Mouse (Mus musculus): ENCODE results near the gene Nr2f2.

Nr2f2 gene

DNA sequence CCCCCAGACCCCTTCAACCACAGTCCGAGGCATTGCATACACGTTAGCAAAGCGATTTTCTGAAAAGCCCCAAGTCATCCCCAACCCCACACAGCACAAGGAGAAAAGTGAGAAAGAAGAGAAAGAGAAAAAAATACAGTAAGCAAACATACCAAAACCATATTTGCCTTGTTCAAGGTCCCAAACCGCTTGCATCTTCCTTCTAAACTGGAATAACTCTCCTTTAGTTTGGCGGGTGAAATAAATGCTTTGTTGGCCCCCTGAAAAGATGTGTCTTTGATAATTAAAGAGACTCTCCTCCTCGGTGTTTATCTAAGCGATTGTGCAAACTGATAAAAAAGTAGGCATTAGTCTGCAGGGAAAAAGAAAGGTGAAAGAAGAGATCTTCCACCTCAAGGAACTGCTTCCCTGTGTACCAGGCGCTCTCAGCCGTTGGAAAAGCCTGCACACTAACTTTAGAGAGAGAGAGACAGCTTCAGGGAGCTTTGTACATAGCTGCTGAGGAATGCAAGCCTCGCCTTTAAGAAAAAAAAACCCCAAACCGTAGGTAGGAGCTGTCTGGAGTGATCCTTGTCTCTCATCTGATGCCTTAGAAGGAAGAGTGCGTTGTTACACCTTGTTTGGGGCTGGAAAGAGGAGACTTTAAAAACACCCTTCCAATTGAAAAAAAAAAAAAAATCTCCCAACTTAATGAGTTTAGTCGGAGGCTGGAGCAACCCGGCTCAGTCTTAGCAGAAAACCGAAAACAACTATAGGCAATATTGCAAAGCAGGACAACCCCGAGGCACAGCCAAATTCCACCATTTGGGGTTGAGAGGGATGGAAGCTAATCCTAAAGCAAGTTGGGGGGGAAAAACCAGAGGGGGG is at the start of gene Nr2f2:
Gene Nr2f2 (minus strand): TSS at position 795 of the 867 bp plus-strand sequence.
- DNase-seq (ENCODE audit: low spot score): no peak

DNA sequence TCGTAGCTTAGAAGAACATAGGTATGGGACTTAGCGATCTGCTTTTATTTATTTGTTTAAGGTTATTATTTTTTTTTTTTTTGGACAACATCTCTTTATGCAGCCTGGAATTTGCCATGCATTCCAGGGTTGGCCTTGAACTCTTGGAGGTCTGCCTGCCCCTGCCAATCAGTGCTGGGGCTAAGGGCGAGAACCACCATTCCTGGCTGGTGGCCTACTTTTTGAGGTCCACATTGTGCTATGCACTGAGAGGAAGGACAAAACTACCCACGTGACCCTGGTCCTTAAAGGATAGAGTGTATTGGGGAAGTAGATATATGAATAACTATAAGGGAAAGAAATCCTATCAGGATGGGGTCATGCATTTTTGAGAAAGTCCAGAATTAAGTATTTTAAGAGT is 47.9 kb upstream of the Nr2f2 start:
- no peak for DNase-seq (ENCODE audit: low spot score)

DNA sequence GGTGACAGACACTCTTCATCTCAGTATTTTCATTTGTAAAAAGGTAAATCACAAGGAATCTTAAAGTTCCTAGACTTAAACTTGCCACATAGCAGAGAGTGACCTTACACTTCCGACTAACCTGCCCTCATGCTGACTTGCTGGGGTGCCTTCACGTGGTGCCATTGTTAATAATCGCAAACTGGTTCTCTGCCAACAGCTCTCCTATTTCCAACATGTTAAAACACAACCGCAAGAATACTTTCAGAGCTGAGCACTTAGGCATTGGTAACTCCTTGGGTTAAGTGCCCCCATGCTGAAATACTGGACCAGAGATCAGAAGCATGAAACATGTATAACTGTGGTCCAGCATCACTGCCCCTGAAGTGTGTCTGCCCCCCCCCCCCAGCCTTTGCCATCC is 47.1 kb upstream of the Nr2f2 start:
- DNase-seq (ENCODE audit: low spot score): no peak

DNA sequence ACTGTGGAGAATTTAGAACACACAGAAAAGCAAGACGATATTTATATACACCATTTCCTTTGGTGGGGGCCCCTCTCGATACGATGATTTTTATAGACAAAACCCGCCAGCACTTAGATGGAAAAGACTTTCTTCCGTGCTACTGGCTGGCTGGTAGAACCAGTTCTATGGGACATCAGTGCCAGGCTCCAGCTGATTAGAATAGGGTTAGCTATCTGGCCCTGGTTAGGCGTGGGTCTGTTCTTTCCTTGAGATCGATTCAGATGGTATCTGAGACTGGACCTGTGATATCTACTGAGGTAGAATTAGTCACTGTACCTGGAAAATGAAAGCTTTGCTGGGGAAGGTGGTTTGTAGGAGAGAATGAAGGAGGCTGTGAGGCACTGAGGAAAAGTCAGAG is 46.4 kb upstream of the Nr2f2 start:
- no peak for DNase-seq (ENCODE audit: low spot score)

DNA sequence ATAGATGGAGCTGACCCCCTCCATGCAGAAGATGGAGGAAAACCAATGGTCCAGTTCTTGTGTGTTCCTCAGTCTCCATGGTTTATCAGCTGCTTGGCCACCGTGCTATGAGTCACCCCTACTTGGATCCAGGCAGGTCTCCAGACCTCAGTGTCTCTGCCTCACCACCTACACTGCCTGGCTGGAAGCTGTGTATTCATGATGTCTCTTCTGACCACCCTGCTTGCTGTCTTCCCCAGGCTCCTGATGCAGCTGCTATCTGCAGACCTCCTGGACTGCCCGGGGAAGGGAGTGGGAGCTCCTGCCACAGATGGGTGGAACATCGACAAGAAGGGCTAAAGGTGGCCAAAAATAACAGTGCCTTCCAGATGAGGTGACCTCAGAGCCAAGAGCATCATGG is 43.8 kb upstream of the Nr2f2 start:
- DNase-seq (ENCODE audit: low spot score): no peak

DNA sequence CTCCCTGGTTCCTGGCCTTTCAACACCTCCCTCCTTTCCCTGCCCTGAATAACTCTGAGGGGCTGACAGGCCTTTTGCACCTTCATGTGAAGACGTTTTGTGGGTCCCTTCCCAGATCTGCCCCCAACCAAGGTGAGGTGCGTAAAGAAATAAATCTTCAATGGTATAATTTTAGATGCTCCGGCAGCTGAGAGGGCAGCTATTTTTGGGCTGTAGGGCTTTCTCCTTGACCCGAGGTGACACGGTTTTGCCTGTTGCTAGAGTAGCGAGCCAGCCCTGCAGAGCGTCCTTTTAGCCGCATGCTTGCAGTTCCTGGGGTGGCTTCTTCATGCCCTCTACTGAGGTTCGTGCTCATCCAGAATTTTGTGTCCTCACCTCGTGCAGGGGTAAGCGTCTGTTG is 43.4 kb upstream of the Nr2f2 start:
- no peak for DNase-seq (ENCODE audit: low spot score)

DNA sequence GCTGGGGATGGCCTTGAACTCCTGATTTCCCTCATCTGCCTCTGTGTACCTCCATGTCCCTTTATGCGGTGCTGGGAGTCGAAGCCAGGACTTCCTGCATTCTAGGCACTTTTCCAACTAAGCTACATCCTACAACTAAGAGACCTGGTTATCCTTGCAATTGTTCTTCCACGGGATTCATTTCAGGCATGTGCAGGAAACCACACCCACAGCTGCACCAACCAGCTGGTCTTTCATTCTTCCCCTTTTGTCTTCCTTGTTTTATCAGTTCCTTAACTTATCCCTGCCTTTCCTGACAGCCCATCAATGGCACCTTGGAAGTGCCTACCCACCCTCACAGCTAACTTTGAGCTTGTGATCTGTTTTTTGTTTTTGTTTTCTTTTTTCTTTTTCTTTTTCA is 42.3 kb upstream of the Nr2f2 start:
- no peak for DNase-seq (ENCODE audit: low spot score)

DNA sequence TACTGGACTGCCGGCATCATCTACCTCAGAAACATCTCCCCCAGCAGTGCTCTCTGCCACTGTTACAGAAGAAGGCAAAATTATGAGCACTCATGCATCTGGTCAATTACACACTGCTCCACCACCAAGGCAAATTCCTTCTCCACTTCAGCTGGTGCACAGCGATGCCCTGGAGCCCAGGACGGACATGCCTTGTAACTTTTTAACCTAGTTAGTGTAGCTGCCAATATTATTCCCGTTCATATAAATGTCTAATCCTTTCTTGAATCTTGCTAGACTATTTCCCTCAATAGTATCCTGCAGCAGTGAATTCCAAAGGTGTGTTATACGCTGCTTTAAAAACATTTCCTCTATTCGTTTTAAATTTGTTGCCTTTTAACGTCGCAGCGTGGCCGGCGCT is 40.6 kb upstream of the Nr2f2 start:
- no peak for DNase-seq (ENCODE audit: low spot score)

DNA sequence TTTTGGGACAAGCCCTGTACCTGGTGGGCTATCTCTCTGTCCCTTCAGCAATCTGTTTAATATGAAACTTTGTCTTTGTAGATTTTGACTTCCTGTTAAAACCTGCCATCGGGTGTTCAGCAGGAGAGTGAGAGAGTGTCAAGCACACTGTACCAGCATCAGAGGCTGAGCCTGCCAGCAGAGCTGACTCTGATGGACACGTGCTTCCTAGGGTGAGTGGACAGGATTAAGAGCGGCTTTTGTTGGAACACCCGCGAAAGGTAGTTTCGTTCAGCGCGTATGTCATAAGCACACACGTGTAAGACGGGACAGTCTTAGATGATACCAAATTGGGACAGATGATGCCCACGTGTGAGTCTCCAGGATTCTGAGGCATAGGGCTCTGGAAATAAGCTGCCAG is 40.0 kb upstream of the Nr2f2 start:
- no peak for DNase-seq (ENCODE audit: low spot score)

DNA sequence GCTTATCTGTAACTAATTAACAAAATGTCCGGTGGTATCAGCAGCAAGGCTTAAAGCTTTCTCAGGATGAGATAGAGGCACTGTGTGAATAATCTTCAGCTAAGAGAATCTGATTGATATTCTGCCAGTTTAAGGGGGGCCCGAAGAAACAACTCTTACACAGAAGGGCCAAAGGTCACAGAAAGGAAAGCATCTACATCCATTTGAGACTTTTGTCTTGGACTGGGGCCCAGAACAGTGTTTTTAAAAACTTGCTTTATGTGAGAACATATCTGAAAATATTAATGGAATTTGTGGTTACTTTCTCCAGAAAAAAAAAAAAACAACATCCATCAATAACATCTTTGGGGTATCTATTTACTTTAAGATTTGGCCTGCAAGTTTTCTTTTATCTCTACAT is 38.9 kb upstream of the Nr2f2 start:
- DNase-seq (ENCODE audit: low spot score): no peak

DNA sequence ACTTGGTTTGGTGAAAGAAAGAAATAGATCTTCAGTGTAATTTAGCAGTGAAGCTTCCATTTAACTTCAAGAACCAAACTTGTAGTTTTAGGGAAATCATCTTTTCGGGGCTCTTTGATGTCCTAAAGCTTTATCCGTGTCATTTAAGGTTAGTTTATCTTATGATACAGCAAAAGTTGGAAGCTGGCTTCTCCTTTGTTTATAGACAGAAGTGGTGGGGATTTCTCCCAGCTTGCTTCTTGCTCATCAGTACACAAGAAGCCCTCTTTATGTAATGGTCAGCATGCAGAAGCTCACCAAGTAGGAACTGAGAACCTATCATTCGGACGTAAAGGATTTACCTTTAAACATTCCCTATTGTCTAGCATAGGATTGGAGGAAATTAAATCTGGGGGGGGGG is 16.3 kb upstream of the Nr2f2 start:
- no peak for DNase-seq (ENCODE audit: low spot score)

DNA sequence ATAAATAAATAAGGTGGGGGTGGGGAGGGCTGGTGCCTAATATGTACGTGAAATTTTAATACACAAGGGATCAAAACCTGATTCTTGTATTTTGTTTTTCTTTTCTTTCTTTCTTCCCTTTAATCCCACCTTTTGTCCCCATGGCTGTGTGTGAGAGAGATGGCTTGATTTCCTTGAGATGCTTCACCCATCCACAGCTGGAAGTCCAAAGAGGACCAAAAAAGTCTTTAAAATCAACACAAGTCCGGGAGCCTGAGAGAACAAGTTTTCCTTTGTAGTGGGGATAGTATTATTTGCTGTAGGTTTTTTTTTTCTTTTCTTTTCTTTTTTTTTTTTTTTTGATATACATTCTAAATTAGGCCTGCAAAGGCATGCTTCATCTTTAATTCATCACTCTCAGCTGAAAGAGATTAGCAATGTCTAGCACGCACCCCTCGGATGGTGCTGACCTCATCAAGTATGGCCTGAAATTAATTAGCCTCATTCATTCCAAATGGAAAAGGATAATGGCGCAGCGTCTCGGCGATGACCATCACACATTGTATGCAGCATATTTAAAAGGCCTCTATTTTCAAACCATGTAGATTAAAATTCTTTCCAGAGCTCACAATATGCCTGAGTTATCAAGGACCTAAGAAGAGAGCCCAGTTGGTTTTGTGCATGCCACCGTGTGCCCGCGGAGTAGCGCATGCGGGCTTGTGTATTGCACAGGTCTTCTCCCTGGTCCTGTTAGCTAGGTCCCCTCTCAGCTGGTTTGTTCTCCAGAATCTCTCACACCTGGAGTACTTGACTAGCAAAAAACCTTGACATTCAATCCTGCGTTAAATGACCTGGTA is 15.1 kb upstream of the Nr2f2 start:
- no peak for DNase-seq (ENCODE audit: low spot score)

DNA sequence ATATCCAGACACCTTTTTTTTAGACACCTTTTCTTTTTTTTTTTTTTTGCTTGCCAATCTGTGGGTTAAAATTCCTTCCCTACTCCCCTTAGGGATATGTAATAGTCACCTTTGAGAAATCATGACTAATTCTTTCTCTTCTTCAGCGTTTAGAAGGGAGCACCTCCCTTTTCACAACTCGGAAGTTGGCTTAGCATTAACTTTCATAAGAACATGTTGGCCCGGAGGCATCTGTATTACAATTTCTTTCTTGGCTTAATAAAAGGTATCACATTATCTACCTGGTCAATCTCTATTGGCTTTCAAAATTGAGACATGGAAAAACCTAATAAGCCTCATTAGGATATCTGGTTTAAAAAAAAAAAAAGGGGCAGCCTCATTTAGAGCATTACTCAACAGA is 14.4 kb upstream of the Nr2f2 start:
- DNase-seq (ENCODE audit: low spot score): no peak

DNA sequence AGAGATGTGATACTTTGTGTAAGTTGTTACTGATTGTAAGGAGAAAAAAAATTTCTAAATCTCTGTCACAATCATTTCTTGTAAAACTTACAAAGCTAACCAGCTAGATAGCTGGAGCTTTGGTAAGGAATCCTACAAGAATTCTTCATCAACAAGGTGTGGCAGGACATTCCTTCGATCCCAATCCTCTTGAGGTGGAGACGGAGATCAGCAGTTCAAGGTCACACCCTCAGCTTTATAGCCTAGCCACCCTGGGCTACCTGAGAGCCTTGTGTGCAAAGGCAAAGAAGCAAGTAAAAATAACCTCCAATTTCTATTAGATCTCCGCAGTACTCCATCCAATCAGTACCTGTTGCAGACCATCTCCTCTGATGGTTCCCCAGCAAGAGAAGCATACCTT is 13.7 kb upstream of the Nr2f2 start:
- DNase-seq (ENCODE audit: low spot score): no peak

DNA sequence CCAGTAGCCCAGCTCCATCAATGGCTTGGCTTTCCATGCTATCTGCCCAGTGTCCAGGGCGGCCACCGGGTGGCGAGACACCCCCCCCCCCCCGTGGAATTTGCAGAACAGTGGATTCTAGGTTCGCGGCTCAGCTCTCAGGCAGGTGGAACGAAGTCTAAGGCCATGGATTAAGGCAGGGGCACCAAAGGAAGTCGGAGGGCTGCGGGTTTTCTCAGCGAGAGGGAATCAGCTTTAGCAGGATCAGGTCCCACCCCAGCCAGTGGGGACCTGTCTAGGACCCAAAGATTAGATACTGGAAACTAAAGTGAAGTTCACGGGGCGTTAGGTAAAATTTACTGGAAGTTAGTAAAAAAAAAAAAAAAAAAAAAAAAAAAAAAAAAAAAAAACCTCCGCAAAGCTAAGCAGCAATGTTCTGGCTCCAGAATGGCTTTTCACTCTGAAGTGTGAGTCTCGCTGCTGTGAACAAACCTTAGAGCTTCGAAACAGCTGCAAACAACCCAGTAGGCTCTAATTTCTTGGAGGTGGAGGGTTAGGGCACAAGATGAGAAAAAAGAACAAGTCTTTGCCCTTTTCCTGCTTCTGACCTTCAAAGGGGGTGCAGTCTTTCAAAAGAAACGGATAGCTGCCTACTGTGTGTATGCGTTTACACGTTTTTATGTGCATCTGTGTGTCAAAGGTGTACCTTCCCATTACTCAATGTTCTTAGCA is 4.2 kb upstream of the Nr2f2 start:
- no peak for DNase-seq (ENCODE audit: low spot score)

DNA sequence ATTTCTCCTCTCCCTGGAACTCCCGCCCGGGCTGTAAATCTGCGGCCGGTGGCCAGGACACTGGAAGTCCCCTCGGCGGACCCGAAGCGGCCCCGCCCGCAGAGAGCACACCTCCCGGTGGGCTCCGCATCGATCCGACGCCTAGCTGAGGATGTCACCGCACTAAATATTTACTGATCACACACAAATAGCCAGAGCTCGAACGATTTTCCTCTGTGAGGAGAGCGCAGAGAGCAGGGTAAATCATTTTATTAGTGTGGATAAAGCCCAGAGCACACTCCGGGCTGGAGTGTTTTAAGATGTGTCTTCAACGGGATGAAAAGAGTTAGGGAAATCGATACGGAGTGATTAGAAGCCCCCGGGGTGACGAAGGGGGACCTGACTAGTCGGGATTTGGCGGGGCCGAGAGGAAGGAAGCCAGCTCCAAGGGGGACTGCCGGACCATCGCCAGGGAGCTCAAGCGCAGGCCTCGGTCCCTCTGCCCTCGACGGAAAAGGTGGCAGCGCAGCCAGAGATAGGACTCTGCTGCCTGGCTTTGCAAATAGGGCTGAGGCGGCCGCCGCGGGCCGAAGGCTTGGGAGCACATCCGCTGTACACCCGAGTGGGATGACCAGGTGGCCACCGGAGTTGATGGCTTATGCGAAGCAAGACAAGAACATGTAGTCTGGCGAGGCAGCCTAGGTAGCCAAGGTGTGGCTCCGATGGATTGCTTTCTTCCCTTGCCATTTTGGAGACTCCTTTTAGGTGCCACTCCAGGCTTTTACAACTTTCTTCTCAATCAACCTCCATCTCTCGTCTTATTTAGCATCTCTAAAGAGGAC is 3.4 kb upstream of the Nr2f2 start:
- DNase-seq (ENCODE audit: low spot score): no peak

DNA sequence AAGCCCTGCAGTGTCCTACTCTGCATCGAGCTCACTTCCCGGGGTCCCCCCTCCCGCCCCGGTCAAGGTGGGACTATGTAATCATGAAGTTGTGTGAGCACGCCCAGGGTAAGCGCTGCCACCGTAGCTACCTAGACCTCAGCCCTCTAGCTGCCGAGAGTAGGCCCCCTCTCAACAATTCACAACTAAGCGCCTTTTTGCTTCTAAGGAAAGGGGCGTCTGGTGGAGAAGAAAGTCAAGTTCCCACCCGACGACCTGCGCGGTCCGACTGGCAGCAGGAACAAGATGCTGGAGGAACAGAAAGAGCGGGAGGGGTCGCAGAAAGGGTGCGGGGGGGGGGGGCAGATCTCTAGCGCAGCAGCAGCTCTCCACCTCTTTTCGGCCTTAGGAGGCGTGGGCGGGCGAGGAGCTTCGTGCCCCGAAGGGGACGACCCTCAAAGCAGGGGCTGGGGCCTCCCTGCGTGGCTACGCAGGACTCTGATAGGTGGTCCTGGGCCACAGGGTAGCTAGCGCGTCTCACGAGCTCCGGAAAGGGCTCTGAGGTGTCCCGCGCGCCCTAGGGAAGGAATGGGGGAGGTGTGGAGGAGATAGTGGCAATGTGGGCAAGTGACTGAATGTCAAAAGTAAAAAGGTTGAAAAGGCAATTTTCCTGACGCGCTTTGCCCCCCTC is 2.7 kb upstream of the Nr2f2 start:
- DNase-seq (ENCODE audit: low spot score): no peak

DNA sequence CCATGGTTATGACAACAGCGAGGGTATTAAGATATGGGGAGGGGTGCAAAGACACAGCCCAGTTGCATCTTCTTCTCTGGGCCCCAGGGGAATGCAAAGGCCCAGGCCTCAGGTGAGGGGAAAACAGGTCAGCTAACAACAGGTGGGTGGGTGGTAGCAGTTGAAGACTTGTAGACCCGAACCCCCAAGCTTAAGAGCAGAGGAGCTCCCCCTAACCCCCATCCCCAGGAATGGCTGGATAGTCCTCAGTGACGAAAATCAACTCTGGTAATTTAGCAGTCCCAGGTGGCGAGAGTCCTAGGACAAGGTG is 2.2 kb upstream of the Nr2f2 start:
- DNase-seq (ENCODE audit: low spot score): no peak

DNA sequence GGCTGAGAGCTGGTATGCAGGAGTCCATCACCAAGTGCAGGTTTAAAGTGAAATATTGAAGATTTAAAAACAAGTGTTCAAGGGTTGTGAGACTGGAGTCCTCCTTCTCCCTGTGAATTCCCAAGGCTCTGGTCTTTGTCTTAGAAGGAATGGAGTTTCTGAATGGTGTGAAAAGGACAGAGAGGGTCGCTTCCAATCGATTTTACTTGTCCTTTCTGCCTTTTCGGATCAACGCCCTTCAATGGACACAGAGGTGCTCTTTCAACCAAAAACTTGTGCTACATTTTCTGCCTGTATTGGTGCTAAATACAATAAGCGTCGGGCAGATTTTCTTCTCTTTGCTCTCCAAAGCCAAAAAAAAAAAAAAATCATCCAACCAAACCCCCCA is 1.7 kb upstream of the Nr2f2 start:
- DNase-seq (ENCODE audit: low spot score): no peak

DNA sequence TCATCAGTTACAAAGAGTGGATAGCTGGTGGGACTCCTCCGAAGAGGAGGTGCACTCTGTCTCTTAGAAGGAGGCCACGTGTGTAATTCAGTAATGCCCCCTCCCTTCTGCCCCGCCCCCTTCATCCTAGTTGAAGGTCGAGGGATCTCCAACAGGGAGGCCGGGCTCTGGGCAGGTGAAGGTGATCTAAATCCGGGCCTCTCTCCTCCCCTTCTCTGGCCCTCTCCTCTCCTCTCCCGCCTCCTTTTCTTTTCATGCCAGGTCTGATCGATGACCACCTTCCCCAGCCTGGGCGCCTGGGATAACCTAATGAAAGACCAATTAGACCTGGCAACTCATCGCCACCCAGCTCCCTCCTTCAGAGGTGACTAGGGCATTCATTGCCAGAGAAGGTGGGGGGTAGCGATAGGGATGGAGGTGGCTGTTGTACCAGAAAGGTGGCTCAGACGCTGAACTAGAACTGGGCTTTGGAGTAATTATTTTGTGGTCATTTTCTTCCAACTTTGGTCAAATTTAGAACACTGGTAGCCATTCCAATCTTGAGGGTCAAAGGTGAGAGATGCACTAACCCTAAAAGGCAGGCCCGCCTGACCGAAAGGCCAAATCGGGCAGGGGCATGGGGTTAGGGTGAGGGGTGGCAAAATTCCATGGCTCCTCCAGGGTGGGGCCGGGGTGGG is 1.2 kb upstream of the Nr2f2 start:
- DNase-seq (ENCODE audit: low spot score): no peak

DNA sequence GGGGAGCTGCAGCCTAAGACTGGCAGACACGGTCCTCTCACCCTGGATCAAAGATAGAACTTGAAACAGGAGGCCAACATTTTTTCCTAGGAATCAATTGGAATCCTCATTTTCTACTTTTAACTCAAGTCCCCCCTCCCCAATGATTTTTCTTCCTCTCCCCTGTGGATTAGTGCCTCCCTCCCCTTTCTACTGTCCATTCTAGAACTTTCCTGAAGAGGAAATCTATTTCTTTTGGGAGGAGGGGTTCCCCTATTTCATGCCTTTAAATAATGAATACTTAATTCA is 217 bp upstream of the Nr2f2 start:
- DNase-seq (ENCODE audit: low spot score): no peak
